Mouse (Mus musculus) limb, embryonic 12.5 days (tissue): ENCODE measurements around the gene Tfpt. TPM values are rescaled to one million over a fixed set of nuclear protein-coding genes. Genes with fewer than 3 reads are reported as not detected.

Source experiments
- ATAC-seq: fragments of 200-750 bp; cut with Nextera tagmentation; 2 replicates; pipeline ENCODE4 v1.8.0; 2017; ENCODE audit warnings: low read depth, moderate TSS enrichment; ENCODE audit not compliant: insufficient number of reproducible peaks, insufficient read depth, low FRiP score, low TSS enrichment
- H3K27ac ChIP-seq: fragments of 300-500 bp; sonication (generic); 2 replicates; pipeline ENCODE4 v1.5.1; 2016; ENCODE audit warnings: mild to moderate bottlenecking, moderate library complexity
- H3K27me3 ChIP-seq: fragments of 300-500 bp; sonication (generic); 2 replicates; pipeline ENCODE4 v1.6.1; 2016; ENCODE audit warnings: mild to moderate bottlenecking, moderate library complexity
- H3K36me3 ChIP-seq: fragments of 300-500 bp; sonication (generic); 2 replicates; pipeline ENCODE4 v1.6.1; 2016; ENCODE audit warnings: mild to moderate bottlenecking, moderate library complexity
- H3K4me1 ChIP-seq: fragments of 300-500 bp; sonication (generic); replicated peaks from 2 replicates; pipeline ENCODE4 v1.6.1; 2016
- H3K4me2 ChIP-seq: fragments of 300-500 bp; sonication (generic); 2 replicates; pipeline ENCODE4 v1.6.1; 2016; ENCODE audit warnings: mild to moderate bottlenecking, moderate library complexity
- H3K4me3 ChIP-seq: fragments of 300-500 bp; sonication (generic); replicated peaks from 2 replicates; pipeline ENCODE4 v1.5.1; 2016; ENCODE audit warnings: mild to moderate bottlenecking
- H3K9ac ChIP-seq: fragments of 300-500 bp; sonication (generic); replicated peaks from 2 replicates; pipeline ENCODE4 v1.6.1; 2016; ENCODE audit warnings: mild to moderate bottlenecking, moderate library complexity
- H3K9me3 ChIP-seq: fragments of 300-500 bp; sonication (generic); 2 replicates; pipeline ENCODE4 v1.6.1; 2016; ENCODE audit warnings: mild to moderate bottlenecking, moderate library complexity
- WGBS: fragments of 180-500 bp; shearing (Covaris S2); methylation state at CpG from one replicate; pipeline ENCODE4 v1.1.7; 2016; 5-methylcytosine and 5-hydroxymethylcytosine counted together
- polyA plus RNA-seq: library from polyadenylated mRNA; unstranded; fragments of >200 nt; fragmentation: Nextera tagmentation; extraction: Ambion mirVana; gene quantifications from 2 replicates; pipeline ENCODE4 v1.2.1, GENCODE M21; 2016

The Tfpt gene
- 36.5 and 37.8 TPM in 2 replicates for polyA plus RNA-seq

GRCm38 (mm10) chr7:3629543-3630477, at the start of gene Tfpt, which contains the start of gene Prpf31:
Gene Tfpt (minus strand): TSS chr7:3629929.
Gene Prpf31 (plus strand): TSS chr7:3629985.
- ATAC-seq, result peak; percentile 77
- Histone ChIP-seq H3K27ac (peak within 1 kb of the TSS; percentile 77), H3K36me3 (peaks cover 51% of the 10 kb centered on the region), H3K27me3 (no peaks in the 10 kb centered on the region), H3K4me3 (peak within 1 kb of the TSS; percentile 65), H3K9me3 (no peaks in the 10 kb centered on the region), H3K4me1 (peaks cover 21% of the 10 kb centered on the region), H3K4me2 (peak within 1 kb of the TSS; percentile 97), H3K9ac (peak within 1 kb of the TSS; percentile 75)
- WGBS, result 1% methylated on average over 47 of the region's 47 CpGs

DNA sequence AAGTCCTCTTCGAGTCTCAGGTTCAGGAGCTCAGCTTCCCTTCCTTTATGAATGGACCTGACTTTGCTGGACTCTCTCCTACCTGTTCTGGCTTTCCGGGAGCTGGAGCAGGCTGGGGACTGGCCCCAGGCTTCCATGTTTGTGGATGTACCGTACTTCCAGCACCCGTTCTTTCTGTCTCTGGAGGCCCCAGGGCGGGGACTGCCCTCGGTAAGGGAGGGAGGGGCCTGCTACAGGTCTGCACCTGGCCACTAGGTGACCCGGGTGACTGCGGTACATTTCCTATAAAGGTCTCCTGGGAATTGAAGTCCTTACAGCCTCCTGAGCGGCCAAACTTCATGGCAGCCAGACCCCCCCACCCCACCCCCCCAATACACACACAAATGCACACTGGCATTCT, 47.6 kb upstream of the Tfpt start, which contains the start of gene Tmc4:
TSS of gene Tmc4 (minus strand) at position 212 of the 400 bp plus-strand sequence.
- Histone ChIP-seq H3K36me3 (peaks cover 31% of the 10 kb centered on the region), H3K9me3 (no peaks in the 10 kb centered on the region), H3K27ac (no peak within 1 kb of the TSS), H3K4me1 (no peaks in the 10 kb centered on the region), H3K4me2 (no peak within 1 kb of the TSS), H3K27me3 (no peaks in the 10 kb centered on the region), H3K9ac (no peak within 1 kb of the TSS), H3K4me3 (no peak within 1 kb of the TSS; the same call in 1 of the 2 replicates)
- no peak for ATAC-seq
- 36% methylated on average over 9 of the region's 9 CpGs for WGBS

DNA sequence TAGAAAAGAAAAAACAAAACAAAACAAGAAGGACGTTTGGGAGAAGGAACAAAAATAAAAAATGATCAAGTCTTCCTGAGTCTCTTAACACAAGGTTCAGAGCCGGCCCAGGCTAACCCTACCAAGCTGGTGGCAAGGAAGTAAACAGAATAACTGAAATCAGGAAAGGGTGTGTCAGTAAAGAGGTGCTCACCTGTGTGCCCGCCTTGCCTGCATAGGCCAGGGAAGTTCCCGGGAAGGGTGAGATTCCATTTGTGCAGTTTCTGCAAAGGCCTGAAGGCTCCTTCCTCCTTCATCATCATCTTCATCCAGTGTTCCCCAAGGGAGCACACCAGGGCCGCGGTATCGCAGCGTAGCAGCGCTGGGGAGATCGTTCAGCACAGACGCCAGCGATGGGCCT, 46.6 kb upstream of the Tfpt start:
- peaks cover 25% of the 10 kb centered on the region for H3K36me3 ChIP-seq
- H3K27me3 ChIP-seq, result no peaks in the 10 kb centered on the region
- ATAC-seq, result no peak
- H3K27ac ChIP-seq, result no peak overlapping the region
- no peak overlapping the region for H3K9ac ChIP-seq
- no peak overlapping the region for H3K4me2 ChIP-seq
- no peaks in the 10 kb centered on the region for H3K4me1 ChIP-seq
- 88% methylated on average over 12 of the region's 12 CpGs for WGBS
- no peak overlapping the region; the same call in 1 of the 2 replicates for H3K4me3 ChIP-seq
- H3K9me3 ChIP-seq, result no peaks in the 10 kb centered on the region

DNA sequence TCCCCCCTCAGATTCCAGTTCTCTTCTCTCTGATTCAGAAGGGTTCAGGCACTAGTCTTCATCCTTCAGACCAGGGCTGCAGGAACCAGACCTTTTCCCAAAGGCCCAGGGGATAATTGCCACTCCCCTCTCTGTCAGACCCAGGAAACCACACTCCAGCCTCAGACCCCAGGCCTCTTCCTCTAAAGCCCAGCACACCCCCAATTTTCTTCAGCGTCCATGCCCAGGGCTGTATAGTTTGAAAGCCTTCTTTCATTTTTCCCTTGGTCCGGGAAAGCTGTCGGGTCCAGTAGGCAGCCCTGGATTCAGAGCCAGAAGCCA, 45.5 kb upstream of the Tfpt start:
- 82% methylated on average over 3 of the region's 3 CpGs for WGBS
- H3K4me2 ChIP-seq, result no peak overlapping the region

GRCm38 (mm10) chr7:3674507-3675227, 44.9 kb upstream of the Tfpt start:
- Histone ChIP-seq H3K36me3 (peaks cover 13% of the 10 kb centered on the region), H3K27me3 (no peaks in the 10 kb centered on the region), H3K4me1 (no peaks in the 10 kb centered on the region), H3K27ac (no peak overlapping the region), H3K4me2 (no peak overlapping the region), H3K4me3 (no peak overlapping the region), H3K9me3 (no peaks in the 10 kb centered on the region), H3K9ac (no peak overlapping the region)
- peak; percentile 79 for ATAC-seq
- WGBS, result 67% methylated on average over 10 of the region's 10 CpGs

More for the DNA sequence above, 45.5 kb upstream of the Tfpt start:
- Histone ChIP-seq H3K4me3 (no peak overlapping the region), H3K27me3 (no peaks in the 10 kb centered on the region), H3K9me3 (no peaks in the 10 kb centered on the region), H3K4me1 (no peaks in the 10 kb centered on the region), H3K9ac (no peak overlapping the region), H3K27ac (no peak overlapping the region), H3K36me3 (peaks cover 16% of the 10 kb centered on the region)
- ATAC-seq, result no peak

DNA sequence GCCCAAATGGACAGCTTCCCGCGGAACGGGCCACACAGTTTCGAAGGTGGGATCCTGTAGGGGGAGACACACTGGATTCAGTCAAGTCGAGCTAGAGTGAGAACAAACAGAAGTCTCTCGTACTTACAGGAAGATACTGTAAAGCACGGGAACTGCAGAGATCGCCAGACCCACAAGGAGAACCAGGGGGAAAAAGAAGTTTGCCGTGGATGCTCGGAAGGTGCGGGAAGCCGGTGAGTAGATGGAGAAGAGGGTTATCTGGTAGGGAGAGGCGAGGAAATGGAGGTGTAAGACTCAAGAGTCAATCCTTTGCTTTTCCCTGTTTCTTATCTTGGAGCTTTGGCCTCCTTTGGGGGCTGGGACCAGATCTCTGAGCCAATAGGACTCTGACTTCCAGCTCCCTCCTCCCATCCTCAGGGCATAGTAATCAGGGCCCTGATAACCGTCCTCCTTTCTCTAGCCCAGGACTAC, 37.2 kb upstream of the Tfpt start:
- WGBS, result 18% methylated on average over 14 of the region's 14 CpGs
- no peak for ATAC-seq
- Histone ChIP-seq H3K4me2 (peak overlapping the region; percentile 19; the same call in 1 of the 2 replicates), H3K9ac (no peak overlapping the region), H3K36me3 (peaks cover 16% of the 10 kb centered on the region), H3K4me3 (no peak overlapping the region), H3K4me1 (peaks cover 17% of the 10 kb centered on the region; the same call in 1 of the 2 replicates), H3K27ac (no peak overlapping the region), H3K9me3 (no peaks in the 10 kb centered on the region), H3K27me3 (no peaks in the 10 kb centered on the region)

- H3K4me1 ChIP-seq, result peaks cover 17% of the 10 kb centered on the region; the same call in 1 of the 2 replicates
- H3K9me3 ChIP-seq, result no peaks in the 10 kb centered on the region
- peak within 1 kb of the TSS; percentile 73 for H3K4me2 ChIP-seq
- peaks cover 29% of the 10 kb centered on the region for H3K36me3 ChIP-seq
- peak; percentile 98 for ATAC-seq
- no peaks in the 10 kb centered on the region for H3K27me3 ChIP-seq
- 4% methylated on average over 45 of the region's 45 CpGs for WGBS
- H3K27ac ChIP-seq, result peak within 1 kb of the TSS; percentile 69
- H3K4me3 ChIP-seq, result peak within 1 kb of the TSS; percentile 63
- peak within 1 kb of the TSS; percentile 66 for H3K9ac ChIP-seq
Observed at GRCm38 (mm10) chr7:3665215-3666114, 35.7 kb upstream of the Tfpt start, which contains the start of gene Leng1. Gene Leng1 (minus strand): TSS chr7:3665840.

GRCm38 (mm10) chr7:3664524-3665214, 34.9 kb upstream of the Tfpt start:
- peaks cover 17% of the 10 kb centered on the region; the same call in 1 of the 2 replicates for H3K4me1 ChIP-seq
- peak overlapping the region; percentile 73 for H3K4me2 ChIP-seq
- peaks cover 37% of the 10 kb centered on the region for H3K36me3 ChIP-seq
- peak overlapping the region; percentile 63 for H3K4me3 ChIP-seq
- no peaks in the 10 kb centered on the region for H3K27me3 ChIP-seq
- 32% methylated on average over 15 of the region's 15 CpGs for WGBS
- H3K27ac ChIP-seq, result peak overlapping the region; percentile 69
- no peaks in the 10 kb centered on the region for H3K9me3 ChIP-seq
- no peak for ATAC-seq
- H3K9ac ChIP-seq, result peak overlapping the region; percentile 66

DNA sequence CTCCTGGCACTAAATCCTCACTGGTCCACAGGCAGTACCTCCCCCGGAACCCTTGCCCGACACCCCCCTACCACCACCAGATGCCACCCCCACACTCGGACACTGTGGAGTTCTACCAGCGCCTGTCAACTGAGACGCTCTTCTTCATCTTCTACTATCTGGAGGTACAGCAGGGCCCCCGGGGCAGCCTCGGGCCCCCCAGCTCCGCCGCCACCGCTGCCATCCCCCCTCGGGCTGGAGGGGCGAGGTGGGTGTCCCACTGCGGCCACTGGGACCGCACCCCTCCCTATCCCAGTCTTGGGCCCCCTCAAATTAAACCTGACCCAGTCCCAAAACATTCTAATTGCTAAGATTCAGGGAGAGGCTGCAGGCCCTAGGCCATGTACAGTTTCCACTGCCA, 28.8 kb upstream of the Tfpt start:
- H3K4me3 ChIP-seq, result no peak overlapping the region

GRCm38 (mm10) chr7:3656966-3657365, 27.2 kb upstream of the Tfpt start:
- Histone ChIP-seq H3K4me1 (no peaks in the 10 kb centered on the region), H3K36me3 (peaks cover 98% of the 10 kb centered on the region), H3K27ac (no peak overlapping the region), H3K9ac (no peak overlapping the region), H3K9me3 (no peaks in the 10 kb centered on the region), H3K4me3 (no peak overlapping the region), H3K4me2 (no peak overlapping the region), H3K27me3 (no peaks in the 10 kb centered on the region)
- ATAC-seq, result no peak
- WGBS, result 89% methylated on average over 4 of the region's 4 CpGs

More for the DNA sequence above, 28.8 kb upstream of the Tfpt start:
- Histone ChIP-seq H3K4me2 (no peak overlapping the region), H3K4me1 (peaks cover 2% of the 10 kb centered on the region; the same call in 1 of the 2 replicates), H3K27me3 (no peaks in the 10 kb centered on the region), H3K36me3 (peaks cover 97% of the 10 kb centered on the region), H3K27ac (no peak overlapping the region), H3K9ac (no peak overlapping the region), H3K9me3 (no peaks in the 10 kb centered on the region)
- no peak for ATAC-seq
- 94% methylated on average over 14 of the region's 14 CpGs for WGBS
